Mouse (Mus musculus) kidney, adult 9 months (tissue): ENCODE results near the gene Ripply3.

Source experiments
- DNase-seq: peaks from one replicate; pipeline ENCODE4 v3.0.0; 2022

The Ripply3 gene

DNA sequence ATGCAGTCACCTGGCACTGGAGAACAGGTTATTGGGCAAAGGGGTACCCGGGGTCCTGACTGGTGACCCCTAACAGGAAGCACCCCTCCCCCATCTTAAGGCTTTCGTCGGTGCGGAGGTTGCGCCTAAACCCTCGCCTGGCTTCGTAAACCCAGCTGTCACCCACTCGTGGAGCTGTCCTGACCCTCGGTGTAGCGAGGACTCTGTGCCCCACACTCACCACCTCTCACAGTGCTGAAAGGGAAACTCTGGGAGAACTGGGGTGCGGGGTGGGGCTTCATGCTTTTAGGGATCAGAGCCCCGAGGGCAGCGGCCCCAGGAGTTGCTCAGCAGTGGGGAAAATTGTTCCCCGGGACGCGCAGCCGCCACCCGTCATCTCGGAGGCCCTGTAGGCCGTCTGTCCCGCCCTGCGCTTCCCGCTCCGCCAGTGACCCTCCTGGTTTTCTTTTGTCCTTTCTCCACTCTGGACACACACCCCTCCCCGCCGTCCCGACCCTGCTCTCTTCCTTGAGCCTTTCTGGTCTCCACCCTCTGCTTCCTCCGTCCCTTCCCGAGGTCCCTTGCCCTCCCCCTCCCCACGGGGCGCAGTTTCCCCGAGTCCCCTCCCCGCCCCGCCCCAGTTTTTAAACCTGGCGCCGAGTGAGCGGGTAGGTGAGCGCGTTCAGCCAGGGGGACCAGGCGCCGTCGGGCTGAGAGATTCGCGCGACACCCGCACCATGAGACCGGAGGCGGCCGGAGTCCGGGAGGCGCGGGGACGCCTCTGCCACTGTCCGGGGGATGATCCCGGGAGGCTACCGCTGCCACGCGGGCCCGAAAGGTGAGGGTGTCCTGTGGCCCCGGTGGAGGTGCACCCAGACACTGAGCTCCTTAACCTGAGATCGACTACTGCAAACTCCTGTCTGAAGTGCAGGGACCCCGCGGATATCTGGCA lies at the start of gene Ripply3:
TSS of gene Ripply3 (plus strand) at position 640 of the 931 bp plus-strand sequence.
- DNase-seq: peak; percentile 71

DNA sequence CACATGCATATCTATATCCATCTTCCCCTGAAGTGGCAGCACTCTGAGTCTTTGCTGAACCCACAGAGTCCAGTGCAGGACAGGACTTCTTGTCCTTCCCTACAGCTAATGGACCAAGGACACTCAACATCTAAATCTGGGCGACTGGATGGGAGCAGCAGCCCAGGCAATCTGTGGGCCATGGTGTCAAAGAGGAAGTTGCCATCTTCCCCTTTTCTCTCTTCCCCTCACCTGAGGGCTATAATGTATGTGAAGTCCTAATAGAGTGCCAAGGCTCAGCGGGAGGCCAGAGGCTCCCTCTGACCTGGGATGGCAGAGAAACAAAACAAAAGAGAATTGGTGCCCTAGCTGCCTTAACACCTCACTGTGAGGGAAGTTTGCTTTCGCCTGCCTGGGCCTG lies 44.2 kb upstream of the Ripply3 start:
- DNase-seq: no peak

- DNase-seq: no peak
These were observed 40.4 kb upstream of the Ripply3 start for GRCm38 (mm10) chr16:94287826-94288225.

DNA sequence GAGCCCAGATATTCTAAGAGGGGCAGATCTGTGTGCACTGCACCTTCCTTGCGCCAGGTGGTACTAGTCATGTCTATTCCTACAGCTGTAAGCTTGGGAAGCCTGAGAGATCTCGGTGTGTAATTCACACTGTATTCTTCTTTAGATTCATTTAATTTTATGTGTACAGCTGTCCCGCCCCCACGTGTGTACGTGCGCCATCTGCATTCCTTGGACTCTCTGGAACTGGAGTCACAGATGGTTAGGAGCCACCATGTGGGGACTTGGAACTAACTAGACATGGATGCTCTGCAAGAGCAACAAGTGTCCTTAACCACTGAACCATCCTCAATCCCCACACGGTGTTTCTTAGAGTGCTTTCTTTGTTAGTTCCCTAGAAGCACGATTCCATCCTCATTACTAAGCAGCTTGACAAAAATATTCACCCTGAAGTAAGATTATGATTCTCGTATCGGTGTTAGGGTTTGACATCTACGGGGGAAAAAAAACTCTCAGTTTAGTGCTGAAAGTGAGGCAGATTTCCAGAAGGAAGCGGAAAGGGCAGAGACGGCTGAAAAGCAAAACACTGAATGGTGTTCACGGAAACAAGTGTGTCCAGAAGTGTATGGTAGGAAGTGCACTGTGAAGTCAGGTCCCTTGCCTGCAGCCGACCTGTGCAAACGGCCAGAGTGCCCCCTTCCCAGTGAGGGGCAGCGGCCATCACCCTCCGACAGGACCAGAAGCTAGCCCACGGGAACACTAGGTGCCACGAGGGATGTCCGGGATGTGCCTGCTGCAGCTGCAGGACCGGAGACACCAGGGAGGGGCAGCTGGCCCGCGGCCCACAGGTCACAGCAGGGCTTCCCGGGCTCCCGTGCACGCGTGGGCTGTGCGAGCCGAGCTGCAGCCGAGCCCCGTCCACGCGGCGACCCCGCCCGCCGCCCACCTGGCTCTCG lies 38.8 kb upstream of the Ripply3 start:
- no peak for DNase-seq

DNA sequence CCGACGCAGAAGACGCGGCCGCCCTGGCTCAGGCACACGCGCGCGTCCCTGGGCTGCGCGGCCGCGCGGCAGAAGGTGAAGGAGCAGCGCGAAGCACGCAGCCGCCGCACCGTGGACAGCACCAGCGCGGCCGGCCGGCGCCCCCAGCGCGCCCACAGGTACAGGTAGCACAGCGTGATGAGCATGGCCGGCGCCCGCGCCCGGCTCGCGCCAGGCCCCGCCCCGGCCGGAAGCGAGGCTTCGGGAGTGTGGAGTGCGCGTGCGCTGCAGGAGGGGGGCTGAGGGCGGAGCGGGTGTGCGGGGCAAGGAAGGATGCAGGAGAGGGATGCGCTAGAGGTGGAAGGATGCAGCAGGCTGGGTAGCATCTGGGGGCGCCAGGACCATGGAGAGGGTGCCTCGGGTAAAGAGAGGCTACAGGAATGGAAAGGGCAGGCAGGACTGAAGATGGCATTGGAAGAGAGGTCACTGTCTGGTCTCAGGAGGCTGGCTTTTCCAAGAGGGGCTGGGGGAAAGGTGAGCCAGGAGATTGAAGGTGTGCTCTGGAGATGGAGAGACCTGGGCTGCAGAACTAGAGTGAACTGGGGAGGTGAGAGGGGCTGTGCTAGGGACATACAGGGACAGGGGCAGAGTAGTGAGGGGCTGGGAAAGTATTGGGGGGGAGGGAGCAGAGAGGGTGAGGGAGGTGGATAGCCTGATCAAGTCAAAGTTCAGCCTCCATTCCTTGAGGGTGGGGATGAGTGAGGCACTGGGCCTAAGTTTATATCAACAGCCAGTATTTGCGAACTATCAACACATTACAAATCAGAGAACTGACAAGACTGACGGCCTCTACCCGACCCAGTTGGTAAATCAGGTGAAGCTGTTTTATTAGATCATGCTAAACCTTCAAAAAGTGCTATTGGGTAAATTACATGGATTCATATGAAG lies 37.9 kb upstream of the Ripply3 start:
- DNase-seq: peak; percentile 75

- DNase-seq: no peak
These were observed 37.1 kb upstream of the Ripply3 start for GRCm38 (mm10) chr16:94291141-94291540.

GRCm38 (mm10) chr16:94298081-94298480 lies 30.1 kb upstream of the Ripply3 start:
- DNase-seq: no peak

- no peak for DNase-seq
These were observed 29.0 kb upstream of the Ripply3 start for GRCm38 (mm10) chr16:94299210-94299609.

DNA sequence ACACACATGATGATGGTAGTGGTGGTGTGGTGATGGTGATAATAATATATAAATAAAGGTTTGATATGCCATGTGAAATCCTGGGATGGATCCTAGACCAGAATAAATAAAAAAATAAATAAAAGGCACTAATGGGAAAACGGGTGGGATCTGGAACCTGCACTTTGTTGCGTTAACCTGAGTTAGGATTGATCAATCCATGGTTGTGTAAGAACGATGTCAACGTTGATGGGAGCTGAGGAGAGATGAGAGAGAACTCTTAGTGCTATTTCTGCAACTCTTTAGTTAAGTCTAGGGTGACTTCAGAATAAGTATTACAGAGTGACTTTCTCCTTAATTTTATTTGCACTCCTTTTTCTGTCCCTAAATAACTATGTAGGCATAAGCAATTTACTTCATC lies 27.0 kb upstream of the Ripply3 start:
- DNase-seq: no peak

DNA sequence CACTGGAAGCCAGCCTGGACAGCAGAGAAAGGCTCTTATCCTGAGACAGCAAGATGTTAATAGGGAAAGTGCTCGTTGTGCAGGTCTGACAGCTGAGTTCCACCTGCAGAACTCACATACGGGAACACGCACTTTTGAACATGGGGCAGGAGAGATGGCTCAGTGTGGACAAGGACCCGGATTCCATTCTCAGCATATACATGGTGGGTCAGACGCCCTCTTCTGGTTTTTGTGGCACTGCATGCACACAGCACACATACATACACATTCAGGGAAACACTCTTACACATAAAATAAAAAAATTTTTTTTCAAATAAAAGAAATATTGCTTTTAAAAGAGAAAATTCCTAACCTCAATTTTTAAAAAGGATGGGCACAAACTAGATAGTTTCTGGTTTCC lies 26.5 kb upstream of the Ripply3 start:
- no peak for DNase-seq

- DNase-seq: peak; percentile 44
These were observed 25.7 kb upstream of the Ripply3 start for GRCm38 (mm10) chr16:94302274-94303202.

DNA sequence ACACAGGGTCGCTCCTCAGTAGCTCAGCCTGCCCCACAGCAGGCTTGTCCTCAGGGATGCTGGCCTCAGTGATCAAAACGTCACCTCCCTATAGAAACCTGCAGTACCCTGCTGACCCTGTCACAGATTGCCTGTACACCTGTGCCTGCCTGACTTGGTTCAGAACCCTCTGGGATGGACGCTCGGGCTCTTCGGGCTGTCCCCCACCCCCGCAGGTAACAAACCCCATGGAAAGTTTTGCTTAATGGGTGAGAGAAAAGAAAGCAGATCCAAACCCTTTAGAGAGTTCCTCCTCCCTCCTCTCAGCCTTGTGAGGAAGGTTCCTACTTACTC lies 25.1 kb upstream of the Ripply3 start:
- DNase-seq: no peak

GRCm38 (mm10) chr16:94307526-94307925 lies 20.7 kb upstream of the Ripply3 start:
- no peak for DNase-seq

GRCm38 (mm10) chr16:94307942-94308341 lies 20.3 kb upstream of the Ripply3 start:
- no peak for DNase-seq

DNA sequence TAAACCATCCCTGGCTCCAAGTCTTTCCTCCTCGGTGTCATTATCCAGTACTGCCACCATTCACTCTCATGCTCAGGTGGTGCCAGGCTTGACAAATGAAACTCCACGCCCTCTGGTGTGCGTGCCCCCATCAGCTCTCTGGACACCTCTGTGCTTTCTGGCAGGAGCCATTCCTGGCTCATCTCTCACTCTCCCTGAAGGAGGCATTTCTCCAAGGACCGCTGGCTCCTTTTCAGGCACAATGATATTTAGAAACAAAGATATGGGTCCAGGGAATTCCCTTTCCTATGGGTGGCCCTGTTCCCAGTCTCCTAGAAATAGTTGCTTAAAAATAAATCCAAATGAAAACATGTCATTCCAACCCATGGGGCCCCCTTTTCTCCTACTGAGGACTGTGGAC lies 19.2 kb upstream of the Ripply3 start:
- DNase-seq: no peak

DNA sequence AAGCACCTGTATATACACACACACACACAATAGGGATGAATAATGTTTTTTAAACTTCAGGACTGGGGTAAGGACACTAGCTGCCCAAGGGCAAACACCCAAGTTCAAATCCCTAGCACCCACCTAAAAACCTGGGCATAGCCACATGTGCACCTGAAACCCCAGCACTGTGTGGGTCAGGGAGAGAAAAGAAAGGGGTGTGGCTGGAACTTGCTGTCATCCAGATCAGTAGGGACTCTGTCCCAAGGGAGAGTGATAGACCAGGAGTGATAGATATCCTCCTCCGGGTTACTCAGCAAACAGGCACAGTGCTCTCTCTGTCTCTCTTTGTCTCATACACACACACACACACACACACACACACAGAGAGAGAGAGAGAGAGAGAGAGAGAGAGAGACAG lies 16.8 kb upstream of the Ripply3 start:
- no peak for DNase-seq

DNA sequence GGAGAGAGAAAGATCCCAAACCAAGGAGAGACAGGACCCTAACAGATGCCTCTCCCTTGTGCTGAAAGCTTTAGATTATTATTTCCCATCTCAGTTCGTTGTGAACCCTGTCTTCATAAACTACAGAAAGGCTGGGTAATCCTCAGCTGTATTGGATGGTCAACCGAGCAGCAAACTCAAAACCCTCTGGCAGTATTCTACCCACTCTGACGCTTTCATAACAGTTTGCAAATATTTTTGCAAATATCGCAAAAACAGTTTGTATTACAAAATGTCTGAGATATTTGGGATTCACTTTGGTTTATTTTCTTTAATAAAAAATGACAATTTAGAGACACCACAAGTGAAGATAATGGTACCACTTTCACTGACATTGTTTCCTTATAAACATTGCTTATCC lies 16.3 kb upstream of the Ripply3 start:
- no peak for DNase-seq

DNA sequence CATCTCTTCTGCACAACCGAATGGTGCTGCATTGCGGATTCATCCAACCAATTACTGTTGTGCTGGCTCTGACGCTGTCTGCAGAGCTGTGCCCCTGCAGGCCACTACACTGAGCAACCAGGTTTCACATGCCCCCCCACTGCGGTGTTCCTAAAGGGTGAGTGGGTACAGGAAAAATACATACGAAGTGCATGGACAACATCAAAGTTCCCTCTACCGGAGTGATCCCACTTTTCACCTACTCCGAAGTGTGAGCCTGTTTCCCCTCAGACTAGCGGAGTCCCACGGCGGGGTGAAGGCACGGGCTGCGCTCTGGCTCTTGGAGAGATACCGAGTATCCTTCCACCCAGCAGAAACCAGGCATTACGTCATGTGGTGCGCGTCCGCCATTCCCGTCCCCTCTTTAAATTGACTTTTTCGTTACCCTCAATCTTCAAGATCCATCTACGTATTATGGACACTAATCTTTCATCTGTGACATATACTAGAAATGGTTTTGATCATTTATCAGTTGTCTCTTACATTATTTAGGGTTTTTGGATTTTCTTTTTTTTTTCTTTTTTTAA lies 15.5 kb upstream of the Ripply3 start:
- DNase-seq: peak; percentile 80

DNA sequence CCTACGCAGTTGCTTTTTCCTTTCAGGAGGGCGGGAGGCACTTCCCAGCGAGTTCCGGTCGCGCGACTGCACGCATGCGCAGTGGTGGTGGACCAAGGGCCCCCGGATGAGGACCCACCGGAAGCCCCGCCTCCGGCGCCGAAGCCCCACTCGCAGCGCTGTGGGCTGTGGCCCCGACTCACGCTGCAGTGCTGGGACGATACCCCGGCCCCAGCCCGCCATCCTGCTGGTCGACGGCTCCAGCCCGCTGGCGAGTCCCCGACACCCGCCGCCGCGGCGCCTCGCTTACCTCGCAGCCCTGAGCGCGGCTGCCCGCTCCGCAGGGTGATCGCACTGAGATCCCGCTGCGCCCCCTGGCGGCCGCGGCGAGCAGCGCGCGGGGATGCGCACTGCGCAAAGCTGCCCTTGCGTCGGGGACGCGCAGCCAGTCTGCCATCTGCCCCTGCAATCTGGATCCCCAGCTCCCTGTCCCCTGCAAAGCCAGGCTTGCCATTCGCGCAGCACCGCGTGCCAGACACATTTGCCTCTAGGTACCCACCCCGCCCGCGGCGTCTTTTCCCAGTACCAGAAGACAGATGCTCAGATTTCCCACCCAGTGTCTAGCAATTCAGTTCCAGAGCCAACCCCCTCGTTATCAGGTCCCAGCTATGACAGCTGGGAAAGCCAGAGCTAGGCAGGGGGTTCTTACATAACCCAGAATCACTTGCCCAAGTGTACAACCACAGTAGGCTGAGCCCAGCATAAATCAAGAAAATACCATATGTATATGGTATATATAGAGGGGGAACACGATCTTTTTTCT lies 14.8 kb upstream of the Ripply3 start, which contains the start of gene Hlcs:
TSS of gene Hlcs (minus strand) at position 343 of the 802 bp plus-strand sequence.
- peak; percentile 98 for DNase-seq

- DNase-seq: no peak
These were observed 13.6 kb upstream of the Ripply3 start for GRCm38 (mm10) chr16:94314626-94315025.
